Comparison of ENCODE assay signal across 26 mouse cellular contexts in genomic region chr15:25447136-25447535, GRCm38 (mm10).
"Had no signal": no experiment of that assay in that cellular context is flagged by ENCODE, and none has a peak within 500 bp of the region (broad histone marks: within the 10 kb centered on the region; RNA-seq: fewer than 3 reads in every experiment).

No protein-coding gene starts in this region.

- H3K27ac ChIP-seq: gastrocnemius, adult 2 months; heart, embryonic 10.5 days; hindbrain, embryonic 10.5 days; hindbrain, embryonic 12.5 days; hindbrain, embryonic 14.5 days; intestine, embryonic 15.5 days; layer of hippocampus, adult 2 months; limb, embryonic 13.5 days; limb, embryonic 15.5 days; liver, embryonic 12.5 days had no signal

- H3K27me3 ChIP-seq: intestine, embryonic 15.5 days; limb, embryonic 15.5 days had no signal

- DNase-seq: gastrocnemius, adult 2 months; gastrocnemius, postnatal 10 days; gastrocnemius, postnatal 25 days; heart, adult 18-20 months; heart, postnatal 10 days; heart, postnatal 4 days; kidney, adult 8-10 months; kidney, postnatal 10 days; kidney, postnatal 25 days; kidney, postnatal 4 days; layer of hippocampus, adult 9-11 months; layer of hippocampus, postnatal 36 days; left cerebral cortex, postnatal 4 days had no signal

- H3K36me3 ChIP-seq: heart, embryonic 10.5 days; heart, embryonic 12.5 days; hindbrain, embryonic 10.5 days; hindbrain, embryonic 12.5 days; intestine, embryonic 15.5 days; limb, embryonic 13.5 days; limb, embryonic 15.5 days; liver, embryonic 12.5 days had no signal

- ATAC-seq: hindbrain, embryonic 16.5 days; inflammation-experienced regulatory T-cells, adult 6 months; intestine, embryonic 15.5 days; intestine, postnatal 0 days; liver, embryonic 12.5 days had no signal

- H3K4me2 ChIP-seq: heart, embryonic 12.5 days; hindbrain, embryonic 12.5 days; hindbrain, embryonic 14.5 days; intestine, embryonic 15.5 days; limb, embryonic 13.5 days; limb, embryonic 15.5 days; liver, embryonic 12.5 days had no signal

- H3K9ac ChIP-seq: heart, embryonic 12.5 days; hindbrain, embryonic 12.5 days; hindbrain, embryonic 14.5 days; intestine, embryonic 15.5 days; limb, embryonic 13.5 days; limb, embryonic 15.5 days; liver, embryonic 12.5 days had no signal

- H3K4me3 ChIP-seq: gastrocnemius, adult 2 months; heart, embryonic 10.5 days; heart, embryonic 12.5 days; hindbrain, embryonic 10.5 days; hindbrain, embryonic 12.5 days; intestine, embryonic 15.5 days; layer of hippocampus, adult 2 months; limb, embryonic 13.5 days; limb, embryonic 15.5 days; liver, embryonic 12.5 days had no signal

- H3K9me3 ChIP-seq: heart, embryonic 10.5 days; heart, embryonic 12.5 days; hindbrain, embryonic 10.5 days; hindbrain, embryonic 12.5 days; intestine, embryonic 15.5 days; limb, embryonic 13.5 days; limb, embryonic 15.5 days; liver, embryonic 12.5 days had no signal
